21 mouse cellular contexts compared by ENCODE assay signal in genomic region chr5:101852116-101852680, GRCm38 (mm10).
DNase-seq lines count a peak whose midpoint lies in the region; ATAC-seq and TF ChIP-seq lines count a peak whose summit lies in the region.
"Had no signal": no experiment of that assay in that cellular context is flagged by ENCODE, and none has a peak within 500 bp of the region (broad histone marks: within the 10 kb centered on the region; RNA-seq: fewer than 3 reads in every experiment).

No protein-coding gene starts in this region.

- in situ Hi-C loops in ES-E14 (cut with MboI; ENCODE audit: low sequenced_read_pairs in 2 of 2, unreplicated experiment in 2 of 2) = no loop called here

- H3K27me3 ChIP-seq in lung, postnatal 0 days (replicated peaks; ENCODE audit: insufficient read depth, low read length) = no peaks in the 10 kb centered on the region
- no peaks in the 10 kb centered on the region for H3K27me3 ChIP-seq in ES-Bruce4 (ENCODE audit: control insufficient read depth, insufficient read depth, low read length, poor library complexity, severe bottlenecking)
- H3K27me3 ChIP-seq: forebrain, embryonic 12.5 days; forebrain, embryonic 15.5 days; heart, embryonic 13.5 days; hindbrain, embryonic 12.5 days; hindbrain, embryonic 15.5 days had no signal

- peaks cover 56% of the 10 kb centered on the region for H3K36me3 ChIP-seq in lung, postnatal 0 days (ENCODE audit: insufficient read depth, low read length)
- peaks cover 3% of the 10 kb centered on the region; the same call in 1 of the 2 replicates for H3K36me3 ChIP-seq in ES-Bruce4 (ENCODE audit: control insufficient read depth, insufficient read depth, low read length, poor library complexity, severe bottlenecking)
- H3K36me3 ChIP-seq in ES-E14 (ENCODE audit: control insufficient read depth, insufficient read depth, low read length, poor library complexity, severe bottlenecking) = peaks cover 30% of the 10 kb centered on the region

- no peak overlapping the region for H3K4me2 ChIP-seq in lung, postnatal 0 days (replicated peaks; ENCODE audit: low read depth, low read length)
- H3K4me2 ChIP-seq: forebrain, embryonic 12.5 days; forebrain, embryonic 15.5 days; heart, embryonic 13.5 days; hindbrain, embryonic 12.5 days; hindbrain, embryonic 15.5 days had no signal

- no peaks in the 10 kb centered on the region for H3K9me3 ChIP-seq in lung, postnatal 0 days (ENCODE audit: low read length)
- H3K9me3 ChIP-seq in ES-Bruce4 (replicated peaks; ENCODE audit: control insufficient read depth, insufficient read depth, low read length, poor library complexity, severe bottlenecking) (no peaks in the 10 kb centered on the region), ES-E14 (ENCODE audit: control insufficient read depth, insufficient read depth, low read depth, low read length) (no peaks in the 10 kb centered on the region)
- H3K9me3 ChIP-seq: forebrain, embryonic 12.5 days; forebrain, embryonic 15.5 days; heart, embryonic 10.5 days; heart, embryonic 13.5 days; hindbrain, embryonic 12.5 days; hindbrain, embryonic 15.5 days had no signal

- no peak for TF ChIP-seq POLR2A in ES-Bruce4 (IDR thresholded peaks at IDR 0.05; ENCODE audit: insufficient read depth, low read length)

- no peak overlapping the region for H3K27ac ChIP-seq in lung, postnatal 0 days (ENCODE audit: low read length)
- H3K27ac ChIP-seq in ES-Bruce4 (ENCODE audit: insufficient read depth, low read length) (no peak overlapping the region), ES-E14 (ENCODE audit: insufficient read depth, low read depth, low read length, poor library complexity, severe bottlenecking) (no peak overlapping the region)
- H3K27ac ChIP-seq: forebrain, embryonic 12.5 days; forebrain, embryonic 15.5 days; heart, adult 2 months; heart, embryonic 10.5 days; heart, embryonic 13.5 days; hindbrain, embryonic 12.5 days; hindbrain, embryonic 15.5 days had no signal

- peaks cover 4% of the 10 kb centered on the region; the same call in 1 of the 2 replicates for H3K4me1 ChIP-seq in lung, postnatal 0 days (ENCODE audit: insufficient read depth, low read depth, low read length)
- H3K4me1 ChIP-seq in ES-Bruce4 (ENCODE audit: control insufficient read depth, insufficient read depth, low read length) (peaks cover 8% of the 10 kb centered on the region), ES-E14 (ENCODE audit: control insufficient read depth in 2 of 2, insufficient read depth in 2 of 2, low read length in 2 of 2, poor library complexity in 1 of 2) (peaks cover 6 to 27% of the 10 kb centered on the region in 2 experiments)
- H3K4me1 ChIP-seq: forebrain, embryonic 12.5 days; forebrain, embryonic 15.5 days; heart, embryonic 10.5 days; heart, embryonic 13.5 days; hindbrain, embryonic 12.5 days; hindbrain, embryonic 15.5 days had no signal

- 90% methylated on average over 21 of the region's 21 CpGs for WGBS in lung, postnatal 0 days

- no peak overlapping the region for H3K4me3 ChIP-seq in lung, postnatal 0 days (ENCODE audit: low read depth, low read length)
- peak overlapping the region; percentile 40 for H3K4me3 ChIP-seq in ES-Bruce4 (ENCODE audit: low read depth, low read length)
- H3K4me3 ChIP-seq in ES-E14 (ENCODE audit: insufficient read depth in 1 of 2, low read depth in 1 of 2, low read length in 2 of 2, poor library complexity in 1 of 2, severe bottlenecking in 1 of 2) = peak overlapping the region; percentile 7 to 22; a peak in 2 of 4 replicates
- H3K4me3 ChIP-seq: forebrain, embryonic 12.5 days; forebrain, embryonic 15.5 days; heart, adult 2 months; heart, embryonic 10.5 days; heart, embryonic 13.5 days; hindbrain, embryonic 12.5 days; hindbrain, embryonic 15.5 days had no signal

- peak; percentile 8; the same call in 1 of the 2 replicates for ATAC-seq in lung, postnatal 0 days
- ATAC-seq: CD4-positive, CD25-positive, alpha-beta regulatory T cell, adult 4 months; forebrain, embryonic 15.5 days; intestine, postnatal 0 days had no signal

- peak; percentile 43 for DNase-seq in lung, postnatal 0 days (ENCODE audit: low spot score)
- no peak for DNase-seq in lung, adult 18-20 months
- no peak for DNase-seq in ES-E14 (ENCODE audit: low read depth, low spot score)
- DNase-seq in c-Kit-positive CD71-positive TER-119-positive erythroid progenitor cells, embryonic 14.5 days (ENCODE audit: low spot score) = no peak
- no peak for DNase-seq in cerebellum, adult 9-11 months
- DNase-seq: adrenal gland, adult 2 months; adrenal gland, postnatal 14 days; cerebellum, adult 11-12 months; cerebellum, adult 8-10 months; cerebellum, postnatal 14 days; gastrocnemius, postnatal 25 days; heart, adult 2 months had no signal

- H3K9ac ChIP-seq in lung, postnatal 0 days (replicated peaks; ENCODE audit: low read depth) = no peak overlapping the region
- H3K9ac ChIP-seq in ES-Bruce4 (ENCODE audit: low read depth, poor library complexity, severe bottlenecking) (peak overlapping the region; percentile 18; the same call in 1 of the 2 replicates), ES-E14 (ENCODE audit: insufficient read depth, low read depth, low read length, poor library complexity, severe bottlenecking) (no peak overlapping the region; the same call in 1 of the 2 replicates)
- H3K9ac ChIP-seq: forebrain, embryonic 12.5 days; forebrain, embryonic 15.5 days; heart, embryonic 13.5 days; hindbrain, embryonic 12.5 days; hindbrain, embryonic 15.5 days had no signal

- TF ChIP-seq EP300 in lung, postnatal 0 days (IDR thresholded peaks at IDR 0.05) = no peak
- no peak for TF ChIP-seq EP300 in ES-Bruce4 (IDR thresholded peaks at IDR 0.05; ENCODE audit: insufficient read depth, low read depth, low read length)

- TF ChIP-seq CTCF in lung, postnatal 0 days (IDR thresholded peaks at IDR 0.05) = no peak
- TF ChIP-seq CTCF in ES-Bruce4 (IDR thresholded peaks at IDR 0.05; ENCODE audit: low read depth, low read length) = no peak

TF ChIP-seq in ES-E14, 5 proteins besides CTCF, POLR2A, EP300 and RAD21:
- no peak for TF ChIP-seq ZC3H11A (IDR thresholded peaks at IDR 0.05; ENCODE audit: borderline replicate concordance, low read depth, low read length)
- TF ChIP-seq CHD2 (IDR thresholded peaks at IDR 0.05; ENCODE audit: low read depth, low read length) = no peak
